Mouse (Mus musculus) large intestine, adult 2 months (tissue): ENCODE results near the gene Pdzd9. TPM values are rescaled to one million over a fixed set of nuclear protein-coding genes. Genes with fewer than 3 reads are reported as not detected.
A peak's percentile ranks its signal among the peaks of the same experiment; 100 is the strongest.

ENCODE experiments used
- DNase-seq: peaks from one replicate; pipeline ENCODE4 v3.0.0-alpha.2; 2012; ENCODE audit warnings: low read depth, low spot score
- WGBS: fragments of 180-500 bp; shearing (Covaris S2); methylation state at CpG from one replicate; pipeline ENCODE4 v1.1.7; 2018; 5-methylcytosine and 5-hydroxymethylcytosine counted together
- polyA plus RNA-seq: library from polyadenylated mRNA; depleted of rRNA; stranded (reverse); fragments of >200 nt; gene quantifications from 2 replicates; pipeline ENCODE4 v1.2.3, GENCODE M21; 2012; rRNA removed

Pdzd9 gene
- polyA plus RNA-seq, 1 experiment: 0.09 TPM

- no peak for DNase-seq
- WGBS: 86% methylated on average over 2 of the region's 2 CpGs
Measured at GRCm38 (mm10) chr7:120647849-120648248, 22.3 kb downstream of the Pdzd9 start.

GRCm38 (mm10) chr7:120643217-120643616 is 26.9 kb downstream of the Pdzd9 start:
- DNase-seq: no peak
- 66% methylated on average over 4 of the region's 4 CpGs for WGBS

- DNase-seq: peak; percentile 24
- WGBS: under 1% methylated on average over 11 of the region's 11 CpGs
Measured at GRCm38 (mm10) chr7:120635821-120636220, 34.3 kb downstream of the Pdzd9 start.

- WGBS: under 1% methylated on average over 32 of the region's 32 CpGs
- no peak for DNase-seq
Measured at GRCm38 (mm10) chr7:120635362-120635781, 34.8 kb downstream of the Pdzd9 start.

- peak; percentile 64 for DNase-seq
- WGBS: under 1% methylated on average over 45 of the region's 45 CpGs
Measured at GRCm38 (mm10) chr7:120634711-120635361, 35.3 kb downstream of the Pdzd9 start, which contains the start of gene Uqcrc2. Gene Uqcrc2, plus strand, starts transcription at chr7:120635176.

- 5% methylated on average over 9 of the region's 9 CpGs for WGBS
- no peak for DNase-seq
Measured at GRCm38 (mm10) chr7:120634301-120634700, 35.8 kb downstream of the Pdzd9 start.

GRCm38 (mm10) chr7:120632518-120632917 is 37.6 kb downstream of the Pdzd9 start:
- DNase-seq: no peak
- 37% methylated on average over 1 of the region's 1 CpGs for WGBS

GRCm38 (mm10) chr7:120620841-120621240 is 49.3 kb downstream of the Pdzd9 start:
- DNase-seq: no peak
- 83% methylated on average over 9 of the region's 9 CpGs for WGBS

- no peak for DNase-seq
- 70% methylated on average over 8 of the region's 8 CpGs for WGBS
Measured at GRCm38 (mm10) chr7:120620075-120620771, 49.9 kb downstream of the Pdzd9 start.

Other genes with a start within 250 kb of the Pdzd9 start
- gene Uqcrc2, start 35.2 kb downstream of the Pdzd9 start, polyA plus RNA-seq: 166 and 189 TPM in 2 replicates
- 5.4 and 6.7 TPM in 2 replicates for gene Mosmo, start 7.3 kb upstream of the Pdzd9 start, polyA plus RNA-seq
- 0.07 and 0.11 TPM in 2 replicates for gene Vwa3a, start 69.0 kb upstream of the Pdzd9 start, polyA plus RNA-seq
- gene Gm5737, start 142.0 kb upstream of the Pdzd9 start, polyA plus RNA-seq: not detected in 2 replicates
- gene Eef2k, start 172.5 kb upstream of the Pdzd9 start, polyA plus RNA-seq: 20.2 and 26.5 TPM in 2 replicates
- 14.6 and 17.1 TPM in 2 replicates for gene Polr3e, start 247.4 kb upstream of the Pdzd9 start, polyA plus RNA-seq